In genomic region chr4:118471281-118471680, GRCm38 (mm10) we compare ENCODE assay signal across 24 mouse cellular contexts. TPM values are rescaled to one million over a fixed set of nuclear protein-coding genes. Genes with fewer than 3 reads are reported as not detected.
DNase-seq lines count a peak whose midpoint lies in the region; ATAC-seq lines count a peak whose summit lies in the region.
"Had no signal": no experiment of that assay in that cellular context is flagged by ENCODE, and none has a peak within 500 bp of the region (broad histone marks: within the 10 kb centered on the region; RNA-seq: fewer than 3 reads in every experiment).

No protein-coding gene starts in this region.

- ATAC-seq in hindbrain, embryonic 11.5 days (ENCODE audit: low FRiP score): no peak
- ATAC-seq: forebrain, postnatal 0 days; intestine, embryonic 16.5 days had no signal

- H3K36me3 ChIP-seq in hindbrain, embryonic 10.5 days: no peaks in the 10 kb centered on the region
- H3K36me3 ChIP-seq in hindbrain, embryonic 11.5 days (ENCODE audit: control insufficient read depth, insufficient read depth, low read length): no peaks in the 10 kb centered on the region
- H3K36me3 ChIP-seq in limb, embryonic 10.5 days: no peaks in the 10 kb centered on the region
- H3K36me3 ChIP-seq: embryonic facial prominence, embryonic 15.5 days; hindbrain, embryonic 15.5 days had no signal

- no peak overlapping the region for H3K9ac ChIP-seq in hindbrain, embryonic 11.5 days (ENCODE audit: low read depth, low read length)
- H3K9ac ChIP-seq: embryonic facial prominence, embryonic 15.5 days; forebrain, postnatal 0 days; hindbrain, embryonic 15.5 days had no signal

- DNase-seq in hindbrain, embryonic 10.5 days (ENCODE audit: low spot score): peak; percentile 48
- DNase-seq in hindbrain, embryonic 11.5 days (ENCODE audit: low spot score): no peak
- peak; percentile 53 for DNase-seq in embryo, embryonic 9.5 days (ENCODE audit: extremely low spot score)
- DNase-seq in limb, embryonic 10.5 days (ENCODE audit: low spot score): peak; percentile 43
- DNase-seq in kidney, postnatal 25 days: no peak
- no peak for DNase-seq in lung, postnatal 14 days
- no peak for DNase-seq in testis, postnatal 10 days (ENCODE audit: low spot score)
- DNase-seq: adrenal gland, adult 2 months; adrenal gland, postnatal 25 days; cerebellum, adult 18-20 months; cerebellum, adult 9-11 months; cerebellum, postnatal 36 days; forebrain, postnatal 0 days; gastrocnemius, adult 2 months; gastrocnemius, postnatal 36 days; heart, adult 18-20 months; heart, postnatal 10 days had no signal

- H3K4me3 ChIP-seq in hindbrain, embryonic 10.5 days: no peak overlapping the region
- H3K4me3 ChIP-seq in hindbrain, embryonic 11.5 days (ENCODE audit: low read depth, low read length): no peak overlapping the region
- peak overlapping the region; percentile 24 for H3K4me3 ChIP-seq in limb, embryonic 10.5 days
- H3K4me3 ChIP-seq: embryonic facial prominence, embryonic 15.5 days; erythroblast, embryonic 14.5 days; gastrocnemius, adult 2 months; heart, embryonic 10.5 days; hindbrain, embryonic 15.5 days had no signal

- no peak overlapping the region for H3K4me2 ChIP-seq in hindbrain, embryonic 11.5 days (replicated peaks; ENCODE audit: low read depth, low read length)
- H3K4me2 ChIP-seq: embryonic facial prominence, embryonic 15.5 days; hindbrain, embryonic 15.5 days had no signal

- WGBS in hindbrain, embryonic 10.5 days: 70% methylated on average over 6 of the region's 6 CpGs
- 65% methylated on average over 6 of the region's 6 CpGs for WGBS in hindbrain, embryonic 11.5 days
- WGBS in limb, embryonic 10.5 days: 19% methylated on average over 6 of the region's 6 CpGs

- no peaks in the 10 kb centered on the region for H3K27me3 ChIP-seq in hindbrain, embryonic 10.5 days (ENCODE audit: insufficient read depth, poor library complexity, severe bottlenecking)
- H3K27me3 ChIP-seq in hindbrain, embryonic 11.5 days (ENCODE audit: control insufficient read depth, insufficient read depth, low read length): no peaks in the 10 kb centered on the region
- H3K27me3 ChIP-seq in limb, embryonic 10.5 days (ENCODE audit: low read depth, poor library complexity, severe bottlenecking): no peaks in the 10 kb centered on the region
- H3K27me3 ChIP-seq: embryonic facial prominence, embryonic 15.5 days; hindbrain, embryonic 15.5 days had no signal

- peaks cover 15% of the 10 kb centered on the region for H3K4me1 ChIP-seq in hindbrain, embryonic 10.5 days (replicated peaks)
- H3K4me1 ChIP-seq in hindbrain, embryonic 11.5 days (replicated peaks; ENCODE audit: control insufficient read depth, insufficient read depth, low read length): no peaks in the 10 kb centered on the region
- H3K4me1 ChIP-seq in limb, embryonic 10.5 days: peaks cover 31% of the 10 kb centered on the region
- H3K4me1 ChIP-seq: embryonic facial prominence, embryonic 15.5 days; hindbrain, embryonic 15.5 days had no signal

- H3K9me3 ChIP-seq in hindbrain, embryonic 10.5 days: 0 out of 2 replicates have a peak, but pooled peaks cover 7% of the 10 kb centered on the region
- no peaks in the 10 kb centered on the region for H3K9me3 ChIP-seq in hindbrain, embryonic 11.5 days (ENCODE audit: control insufficient read depth, low read length)
- H3K9me3 ChIP-seq in limb, embryonic 10.5 days (replicated peaks): no peaks in the 10 kb centered on the region
- H3K9me3 ChIP-seq: embryonic facial prominence, embryonic 15.5 days; heart, embryonic 10.5 days; hindbrain, embryonic 15.5 days had no signal

- peak overlapping the region; percentile 64 for H3K27ac ChIP-seq in hindbrain, embryonic 10.5 days
- H3K27ac ChIP-seq in hindbrain, embryonic 11.5 days (ENCODE audit: low read depth, low read length): no peak overlapping the region
- H3K27ac ChIP-seq in limb, embryonic 10.5 days: peak overlapping the region; percentile 86
- H3K27ac ChIP-seq: embryonic facial prominence, embryonic 15.5 days; gastrocnemius, adult 2 months; heart, embryonic 10.5 days; hindbrain, embryonic 15.5 days had no signal

RNA-seq across cellular contexts. Expression of gene Mpl, which starts 14.0 kb away (rescaled TPM):
- polyA plus RNA-seq in hindbrain, embryonic 10.5 days (2016; fragmentation: Nextera tagmentation; extraction: Ambion mirVana): 1.2 and 1.3 TPM in 2 replicates
- 1.3 and 1.5 TPM in 2 replicates for polyA plus RNA-seq in hindbrain, embryonic 11.5 days (2014; fragmentation: Nextera tagmentation; extraction: Ambion mirVana)
- polyA plus RNA-seq in limb, embryonic 10.5 days (2016; fragmentation: Nextera tagmentation; extraction: Ambion mirVana): 0.74 and 1.2 TPM in 2 replicates
- polyA plus RNA-seq: adrenal gland, adult 2 months; C2C12; forebrain, postnatal 0 days had no signal

RNA-seq across cellular contexts. Expression of gene Tie1, which starts 18.6 kb away (rescaled TPM):
- polyA plus RNA-seq in hindbrain, embryonic 10.5 days (2016; fragmentation: Nextera tagmentation; extraction: Ambion mirVana): 16.0 and 19.5 TPM in 2 replicates
- 8.8 and 12.2 TPM in 2 replicates for polyA plus RNA-seq in hindbrain, embryonic 11.5 days (2014; fragmentation: Nextera tagmentation; extraction: Ambion mirVana)
- 16.8 and 19.4 TPM in 2 replicates for polyA plus RNA-seq in limb, embryonic 10.5 days (2016; fragmentation: Nextera tagmentation; extraction: Ambion mirVana)
- polyA plus RNA-seq: C2C12 had no signal

RNA-seq across cellular contexts. Expression of gene Cdc20, which starts 34.1 kb away (rescaled TPM):
- 330 and 370 TPM in 2 replicates for polyA plus RNA-seq in hindbrain, embryonic 10.5 days (2016; fragmentation: Nextera tagmentation; extraction: Ambion mirVana)
- polyA plus RNA-seq in hindbrain, embryonic 11.5 days (2014; fragmentation: Nextera tagmentation; extraction: Ambion mirVana): 236 and 259 TPM in 2 replicates
- polyA plus RNA-seq in limb, embryonic 10.5 days (2016; fragmentation: Nextera tagmentation; extraction: Ambion mirVana): 431 and 433 TPM in 2 replicates

RNA-seq across cellular contexts. Expression of gene Elovl1, which starts 43.4 kb away (rescaled TPM):
- polyA plus RNA-seq in hindbrain, embryonic 10.5 days (2016; fragmentation: Nextera tagmentation; extraction: Ambion mirVana): 49.0 and 51.8 TPM in 2 replicates
- 42.1 and 46.8 TPM in 2 replicates for polyA plus RNA-seq in hindbrain, embryonic 11.5 days (2014; fragmentation: Nextera tagmentation; extraction: Ambion mirVana)
- polyA plus RNA-seq in limb, embryonic 10.5 days (2016; fragmentation: Nextera tagmentation; extraction: Ambion mirVana): 45.5 and 48.1 TPM in 2 replicates

RNA-seq across cellular contexts. Expression of gene 2610528J11Rik, which starts 55.5 kb away (rescaled TPM):
- polyA plus RNA-seq in hindbrain, embryonic 10.5 days (2016; fragmentation: Nextera tagmentation; extraction: Ambion mirVana): 1.1 and 2.8 TPM in 2 replicates
- 0.77 and 2.1 TPM in 2 replicates for polyA plus RNA-seq in hindbrain, embryonic 11.5 days (2014; fragmentation: Nextera tagmentation; extraction: Ambion mirVana)
- 0.78 and 1.2 TPM in 2 replicates for polyA plus RNA-seq in limb, embryonic 10.5 days (2016; fragmentation: Nextera tagmentation; extraction: Ambion mirVana)
- polyA plus RNA-seq: adrenal gland, adult 2 months; C2C12; forebrain, postnatal 0 days; heart, embryonic 14.5 days; hindbrain, embryonic 15.5 days had no signal

Comparison
In these comparisons a context has a peak if more than half of its experiments do, and no peak if none do; other contexts are left out.
1. DNase-seq: peak in hindbrain, embryonic 10.5 days (single experiment), embryo, embryonic 9.5 days (single experiment) and limb, embryonic 10.5 days (single experiment); none in hindbrain, embryonic 11.5 days (single experiment), kidney, postnatal 25 days (0 of 2), lung, postnatal 14 days (single experiment) and testis, postnatal 10 days (single experiment).